Mouse (Mus musculus) embryonic facial prominence, embryonic 15.5 days (tissue): ENCODE measurements at regions not wholly inside any gene's neighbourhood (a gene's known extent, or its start where the extent isn't known, plus 50 kb on each side); places are given as distances from the start of the nearest gene placed in this dataset.

Experiments
- ATAC-seq: fragments of 200-750 bp; cut with Nextera tagmentation; 2 replicates; pipeline ENCODE4 v1.8.0; 2017; ENCODE audit warnings: low read depth, moderate TSS enrichment; ENCODE audit not compliant: insufficient number of reproducible peaks, low FRiP score, low TSS enrichment
- H3K27ac ChIP-seq: fragments of 300-500 bp; sonication (generic); replicated peaks from 2 replicates; pipeline ENCODE4 v1.5.1; 2015; ENCODE audit warnings: mild to moderate bottlenecking, inconsistent platforms
- H3K27me3 ChIP-seq: fragments of 300-500 bp; sonication (generic); 2 replicates; pipeline ENCODE4 v1.6.1; 2015; ENCODE audit warnings: inconsistent platforms
- H3K36me3 ChIP-seq: fragments of 300-500 bp; sonication (generic); 2 replicates; pipeline ENCODE4 v1.6.1; 2015; ENCODE audit warnings: mild to moderate bottlenecking, inconsistent platforms
- H3K4me1 ChIP-seq: fragments of 300-500 bp; sonication (generic); 2 replicates; pipeline ENCODE4 v1.6.1; 2015; ENCODE audit warnings: inconsistent platforms
- H3K4me2 ChIP-seq: fragments of 300-500 bp; sonication (generic); replicated peaks from 2 replicates; pipeline ENCODE4 v1.6.1; 2015; ENCODE audit warnings: mild to moderate bottlenecking, inconsistent platforms
- H3K4me3 ChIP-seq: fragments of 300-500 bp; sonication (generic); replicated peaks from 2 replicates; pipeline ENCODE4 v1.5.1; 2015; ENCODE audit warnings: mild to moderate bottlenecking, inconsistent platforms
- H3K9ac ChIP-seq: fragments of 300-500 bp; sonication (generic); 2 replicates; pipeline ENCODE4 v1.6.1; 2015; ENCODE audit warnings: inconsistent platforms
- H3K9me3 ChIP-seq: fragments of 300-500 bp; sonication (generic); replicated peaks from 2 replicates; pipeline ENCODE4 v1.6.1; 2016; ENCODE audit warnings: inconsistent platforms
- WGBS: fragments of 180-500 bp; shearing (Covaris S2); methylation state at CpG from one replicate; pipeline ENCODE4 v1.1.7; 2015; 5-methylcytosine and 5-hydroxymethylcytosine counted together

GRCm38 (mm10) chr3:60804711-60805293 is 197.8 kb upstream of the P2ry1 start:
- Histone ChIP-seq H3K4me3 (no peak overlapping the region), H3K36me3 (no peaks in the 10 kb centered on the region), H3K4me1 (no peaks in the 10 kb centered on the region), H3K9me3 (no peaks in the 10 kb centered on the region), H3K9ac (no peak overlapping the region), H3K27me3 (no peaks in the 10 kb centered on the region), H3K27ac (no peak overlapping the region), H3K4me2 (no peak overlapping the region)
- no peak for ATAC-seq
- 68% methylated on average over 3 of the region's 3 CpGs for WGBS

- Histone ChIP-seq H3K4me3 (no peak overlapping the region), H3K9ac (no peak overlapping the region), H3K27ac (no peak overlapping the region), H3K27me3 (no peaks in the 10 kb centered on the region), H3K4me2 (no peak overlapping the region), H3K36me3 (no peaks in the 10 kb centered on the region), H3K4me1 (no peaks in the 10 kb centered on the region), H3K9me3 (no peaks in the 10 kb centered on the region)
- no peak for ATAC-seq
- WGBS = 29% methylated on average over 5 of the region's 5 CpGs
These were observed 190.7 kb upstream of the P2ry1 start for GRCm38 (mm10) chr3:60811924-60812323.

DNA sequence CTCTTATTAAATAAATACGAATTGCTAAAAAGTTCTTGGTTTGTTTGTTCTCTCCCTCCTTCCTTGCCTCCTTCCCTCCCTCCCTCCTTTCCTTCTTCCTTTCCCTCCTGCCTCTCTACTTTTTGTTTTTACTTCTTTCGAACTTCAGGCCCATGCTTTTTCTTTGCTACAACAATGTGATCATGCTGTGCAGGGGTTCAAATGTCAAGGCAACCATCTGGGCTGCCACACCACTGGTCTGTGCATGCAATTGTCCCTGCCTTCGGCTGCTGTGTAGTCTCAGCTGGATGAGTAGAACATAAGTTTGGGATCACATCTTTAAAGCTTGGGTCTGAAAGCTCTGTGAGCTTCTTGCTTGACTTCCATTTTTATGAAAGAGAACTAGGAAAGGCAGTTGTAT is 189.1 kb upstream of the P2ry1 start:
- Histone ChIP-seq H3K9ac (no peak overlapping the region), H3K9me3 (no peaks in the 10 kb centered on the region), H3K4me1 (no peaks in the 10 kb centered on the region), H3K27me3 (no peaks in the 10 kb centered on the region), H3K36me3 (no peaks in the 10 kb centered on the region), H3K27ac (no peak overlapping the region), H3K4me2 (no peak overlapping the region), H3K4me3 (no peak overlapping the region)
- no peak for ATAC-seq
- WGBS = 52% methylated on average over 3 of the region's 3 CpGs

GRCm38 (mm10) chr3:60819684-60820281 is 182.8 kb upstream of the P2ry1 start:
- H3K9me3 ChIP-seq = no peaks in the 10 kb centered on the region
- WGBS = 68% methylated on average over 4 of the region's 4 CpGs
- H3K27ac ChIP-seq = no peak overlapping the region
- H3K27me3 ChIP-seq = no peaks in the 10 kb centered on the region
- H3K9ac ChIP-seq = no peak overlapping the region
- no peaks in the 10 kb centered on the region for H3K4me1 ChIP-seq
- H3K4me3 ChIP-seq = no peak overlapping the region
- H3K36me3 ChIP-seq = no peaks in the 10 kb centered on the region
- ATAC-seq = no peak
- H3K4me2 ChIP-seq = no peak overlapping the region

DNA sequence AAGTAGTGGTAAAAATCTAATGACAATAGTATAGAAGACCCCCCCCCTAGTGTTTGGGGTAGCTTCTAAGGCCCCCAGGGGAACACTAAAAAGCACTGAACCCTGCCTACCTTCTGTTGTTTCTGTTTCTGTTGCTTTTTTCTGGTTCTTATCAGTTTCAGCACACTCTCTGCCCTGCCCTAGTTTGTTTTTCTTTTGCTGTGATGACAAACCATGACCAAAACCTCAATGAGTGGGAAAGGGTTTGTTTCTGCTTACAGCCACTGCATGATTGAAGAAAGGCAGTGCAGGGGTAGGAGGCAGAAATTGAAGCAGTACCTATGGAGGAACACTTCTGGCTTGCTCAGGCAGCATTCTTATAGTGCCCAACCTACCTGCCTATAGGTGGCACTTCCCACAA is 181.1 kb upstream of the P2ry1 start:
- H3K9me3 ChIP-seq = no peaks in the 10 kb centered on the region
- no peaks in the 10 kb centered on the region for H3K4me1 ChIP-seq
- no peaks in the 10 kb centered on the region for H3K27me3 ChIP-seq
- H3K36me3 ChIP-seq = no peaks in the 10 kb centered on the region
- H3K4me2 ChIP-seq = no peak overlapping the region
- H3K27ac ChIP-seq = no peak overlapping the region
- H3K9ac ChIP-seq = no peak overlapping the region
- H3K4me3 ChIP-seq = no peak overlapping the region
- no peak for ATAC-seq

GRCm38 (mm10) chr3:60826759-60827158 is 175.8 kb upstream of the P2ry1 start:
- no peaks in the 10 kb centered on the region for H3K9me3 ChIP-seq
- no peak overlapping the region for H3K9ac ChIP-seq
- no peaks in the 10 kb centered on the region for H3K4me1 ChIP-seq
- no peak overlapping the region for H3K27ac ChIP-seq
- ATAC-seq = no peak
- H3K36me3 ChIP-seq = no peaks in the 10 kb centered on the region
- no peak overlapping the region for H3K4me2 ChIP-seq
- H3K4me3 ChIP-seq = no peak overlapping the region
- no peaks in the 10 kb centered on the region for H3K27me3 ChIP-seq
- WGBS = 44% methylated on average over 4 of the region's 4 CpGs

DNA sequence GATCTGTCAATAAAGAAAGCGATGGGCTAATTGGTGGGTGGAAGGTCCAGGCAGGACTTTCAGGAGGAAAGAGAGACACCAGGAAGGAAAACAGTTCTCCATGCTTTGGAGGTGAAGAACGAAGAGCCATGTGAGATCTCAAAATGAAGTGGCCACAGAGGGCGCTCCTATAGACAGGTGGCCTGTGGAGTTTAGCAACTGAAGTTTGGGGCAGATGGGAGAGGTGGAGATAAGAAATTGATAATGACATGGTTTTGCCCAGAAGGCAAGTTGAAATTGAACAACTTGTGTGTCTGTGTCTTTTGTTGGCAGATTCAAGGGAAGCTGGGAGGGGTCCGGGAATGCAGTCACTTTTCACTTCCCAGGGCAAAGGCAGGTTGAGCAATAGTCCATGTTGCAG is 170.2 kb upstream of the P2ry1 start:
- H3K9me3 ChIP-seq = no peaks in the 10 kb centered on the region
- H3K4me3 ChIP-seq = no peak overlapping the region
- no peak overlapping the region for H3K4me2 ChIP-seq
- no peaks in the 10 kb centered on the region for H3K4me1 ChIP-seq
- 85% methylated on average over 4 of the region's 4 CpGs for WGBS
- no peak overlapping the region for H3K9ac ChIP-seq
- H3K36me3 ChIP-seq = no peaks in the 10 kb centered on the region
- ATAC-seq = no peak
- H3K27me3 ChIP-seq = no peaks in the 10 kb centered on the region
- no peak overlapping the region for H3K27ac ChIP-seq

- H3K9me3 ChIP-seq = no peaks in the 10 kb centered on the region
- ATAC-seq = no peak
- H3K4me1 ChIP-seq = no peaks in the 10 kb centered on the region
- 91% methylated on average over 1 of the region's 1 CpGs for WGBS
- no peak overlapping the region for H3K4me3 ChIP-seq
- H3K4me2 ChIP-seq = no peak overlapping the region
- no peak overlapping the region for H3K27ac ChIP-seq
- no peaks in the 10 kb centered on the region for H3K27me3 ChIP-seq
- H3K9ac ChIP-seq = no peak overlapping the region
- H3K36me3 ChIP-seq = no peaks in the 10 kb centered on the region
These were observed 160.7 kb upstream of the P2ry1 start for GRCm38 (mm10) chr3:60841895-60842294.

DNA sequence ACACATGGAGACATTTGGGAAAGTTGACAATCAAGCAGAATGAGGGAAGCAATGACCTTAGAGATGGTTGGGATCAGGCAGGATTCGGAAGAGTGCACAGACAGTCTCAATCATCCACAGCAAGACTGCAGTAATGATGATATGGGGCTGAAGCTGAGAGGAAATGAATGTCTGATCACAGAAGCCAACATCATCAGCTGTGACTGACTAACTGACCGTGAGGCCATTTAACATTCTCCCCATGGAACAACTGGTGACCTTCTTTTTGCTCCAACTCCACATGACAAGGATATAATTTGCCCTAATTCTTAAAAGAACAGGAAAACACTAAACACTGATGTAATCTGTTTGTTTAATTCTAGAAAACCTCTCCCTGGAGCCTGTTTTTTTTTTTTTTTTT is 157.3 kb upstream of the P2ry1 start:
- Histone ChIP-seq H3K9ac (no peak overlapping the region), H3K4me1 (no peaks in the 10 kb centered on the region), H3K4me3 (no peak overlapping the region), H3K4me2 (no peak overlapping the region), H3K36me3 (no peaks in the 10 kb centered on the region), H3K9me3 (no peaks in the 10 kb centered on the region), H3K27ac (no peak overlapping the region), H3K27me3 (no peaks in the 10 kb centered on the region)
- 51% methylated on average over 2 of the region's 2 CpGs for WGBS
- no peak for ATAC-seq

- no peak overlapping the region for H3K27ac ChIP-seq
- no peaks in the 10 kb centered on the region for H3K4me1 ChIP-seq
- H3K4me3 ChIP-seq = no peak overlapping the region
- 86% methylated on average over 2 of the region's 2 CpGs for WGBS
- H3K9ac ChIP-seq = no peak overlapping the region
- H3K4me2 ChIP-seq = no peak overlapping the region
- no peak for ATAC-seq
- H3K36me3 ChIP-seq = no peaks in the 10 kb centered on the region
- no peaks in the 10 kb centered on the region for H3K27me3 ChIP-seq
- no peaks in the 10 kb centered on the region for H3K9me3 ChIP-seq
These were observed 154.2 kb upstream of the P2ry1 start for GRCm38 (mm10) chr3:60848437-60848836.

GRCm38 (mm10) chr3:60853773-60854172 is 148.8 kb upstream of the P2ry1 start:
- H3K9ac ChIP-seq = no peak overlapping the region
- H3K27me3 ChIP-seq = no peaks in the 10 kb centered on the region
- no peak overlapping the region for H3K27ac ChIP-seq
- H3K9me3 ChIP-seq = no peaks in the 10 kb centered on the region
- no peaks in the 10 kb centered on the region for H3K4me1 ChIP-seq
- no peak for ATAC-seq
- no peak overlapping the region for H3K4me3 ChIP-seq
- no peaks in the 10 kb centered on the region for H3K36me3 ChIP-seq
- WGBS = 57% methylated on average over 5 of the region's 5 CpGs
- no peak overlapping the region for H3K4me2 ChIP-seq

DNA sequence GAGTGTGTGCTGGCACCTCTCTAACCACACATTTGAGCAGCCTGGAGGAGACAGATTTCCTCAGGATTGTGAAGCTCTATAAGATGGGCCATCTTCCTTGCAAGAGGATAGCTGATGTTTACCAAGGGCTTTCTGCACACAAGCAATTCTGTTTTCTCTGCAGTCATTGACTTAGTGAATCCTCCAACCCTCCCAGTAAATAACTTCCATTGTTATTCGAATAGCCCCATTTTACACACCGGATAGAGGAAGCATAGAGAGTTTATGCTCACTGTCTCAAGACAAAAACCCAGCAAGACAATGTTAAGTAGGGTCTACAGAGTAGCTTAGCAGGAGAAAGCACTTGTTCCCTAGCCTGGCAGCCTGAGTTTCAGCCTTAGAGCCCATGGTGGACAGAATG is 146.9 kb upstream of the P2ry1 start:
- no peak for ATAC-seq
- Histone ChIP-seq H3K27ac (no peak overlapping the region), H3K36me3 (no peaks in the 10 kb centered on the region), H3K4me3 (no peak overlapping the region), H3K9me3 (no peaks in the 10 kb centered on the region), H3K27me3 (no peaks in the 10 kb centered on the region), H3K9ac (no peak overlapping the region), H3K4me2 (no peak overlapping the region), H3K4me1 (no peaks in the 10 kb centered on the region)
- WGBS = 63% methylated on average over 2 of the region's 2 CpGs
